Mouse (Mus musculus) lung, embryonic 16.5 days (tissue): ENCODE data around the gene Cel. TPM values are rescaled to one million over a fixed set of nuclear protein-coding genes. Genes with fewer than 3 reads are reported as not detected.
A peak's percentile ranks its signal among the peaks of the same experiment; 100 is the strongest.

ENCODE experiments used
- ATAC-seq: fragments of 200-750 bp; cut with Nextera tagmentation; 2 replicates; pipeline ENCODE4 v1.8.0; 2017; ENCODE audit warnings: low read depth, mild to moderate bottlenecking, moderate library complexity
- H3K27ac ChIP-seq: fragments of 300-500 bp; sonication (generic); 2 replicates; pipeline ENCODE4 v1.5.1; 2014; ENCODE audit warnings: mild to moderate bottlenecking, control low read depth, low read length
- H3K27me3 ChIP-seq: fragments of 300-500 bp; sonication (generic); 2 replicates; pipeline ENCODE4 v1.6.1; 2014; ENCODE audit warnings: low read depth, low read length, mixed read lengths; ENCODE audit not compliant: control insufficient read depth, insufficient read depth
- H3K36me3 ChIP-seq: fragments of 300-500 bp; sonication (generic); 2 replicates; pipeline ENCODE4 v1.6.1; 2014; ENCODE audit warnings: low read length; ENCODE audit not compliant: control insufficient read depth, insufficient read depth
- H3K4me1 ChIP-seq: fragments of 300-500 bp; sonication (generic); replicated peaks from 2 replicates; pipeline ENCODE4 v1.6.1; 2014; ENCODE audit warnings: low read length, mixed read lengths; ENCODE audit not compliant: control insufficient read depth, insufficient read depth
- H3K4me2 ChIP-seq: fragments of 300-500 bp; sonication (generic); 2 replicates; pipeline ENCODE4 v1.6.1; 2014; ENCODE audit warnings: low read depth, low read length, control low read depth
- H3K4me3 ChIP-seq: fragments of 300-500 bp; sonication (generic); 2 replicates; pipeline ENCODE4 v1.5.1; 2014; ENCODE audit warnings: mild to moderate bottlenecking, low read length, control low read depth
- H3K9ac ChIP-seq: fragments of 300-500 bp; sonication (generic); 2 replicates; pipeline ENCODE4 v1.6.1; 2014; ENCODE audit warnings: low read length, control low read depth
- H3K9me3 ChIP-seq: fragments of 300-500 bp; sonication (generic); 2 replicates; pipeline ENCODE4 v1.6.1; 2016; ENCODE audit warnings: low read length; ENCODE audit not compliant: control insufficient read depth
- WGBS: fragments of 180-500 bp; shearing (Covaris S2); extraction: QIAGEN DNeasy Blood & Tissue Kit; methylation state at CpG from one replicate; pipeline ENCODE4 v1.1.7; 2014; 5-methylcytosine and 5-hydroxymethylcytosine counted together
- polyA plus RNA-seq: library from polyadenylated mRNA; unstranded; fragments of >200 nt; fragmentation: Nextera tagmentation; extraction: Ambion mirVana; gene quantifications from 2 replicates; pipeline ENCODE4 v1.2.1, GENCODE M21; 2015

Cel gene
- polyA plus RNA-seq, 1 experiment from 2014 or later = 0.10 TPM

GRCm38 (mm10) chr2:28588574-28588973 lies 25.4 kb upstream of the Cel start:
- Histone ChIP-seq H3K4me2 (no peak overlapping the region), H3K27ac (no peak overlapping the region), H3K9ac (no peak overlapping the region), H3K36me3 (no peaks in the 10 kb centered on the region), H3K9me3 (no peaks in the 10 kb centered on the region), H3K4me3 (no peak overlapping the region), H3K4me1 (peaks cover 1% of the 10 kb centered on the region; the same call in 1 of the 2 replicates), H3K27me3 (no peaks in the 10 kb centered on the region)
- 29% methylated on average over 1 of the region's 1 CpGs for WGBS
- ATAC-seq = no peak

GRCm38 (mm10) chr2:28585730-28586129 lies 22.5 kb upstream of the Cel start:
- Histone ChIP-seq H3K4me3 (no peak overlapping the region), H3K27me3 (no peaks in the 10 kb centered on the region), H3K27ac (no peak overlapping the region), H3K4me1 (peaks cover 12% of the 10 kb centered on the region), H3K9me3 (no peaks in the 10 kb centered on the region), H3K4me2 (no peak overlapping the region), H3K36me3 (no peaks in the 10 kb centered on the region; the same call in 1 of the 2 replicates), H3K9ac (no peak overlapping the region)
- WGBS = 41% methylated on average over 2 of the region's 2 CpGs
- ATAC-seq = no peak

DNA sequence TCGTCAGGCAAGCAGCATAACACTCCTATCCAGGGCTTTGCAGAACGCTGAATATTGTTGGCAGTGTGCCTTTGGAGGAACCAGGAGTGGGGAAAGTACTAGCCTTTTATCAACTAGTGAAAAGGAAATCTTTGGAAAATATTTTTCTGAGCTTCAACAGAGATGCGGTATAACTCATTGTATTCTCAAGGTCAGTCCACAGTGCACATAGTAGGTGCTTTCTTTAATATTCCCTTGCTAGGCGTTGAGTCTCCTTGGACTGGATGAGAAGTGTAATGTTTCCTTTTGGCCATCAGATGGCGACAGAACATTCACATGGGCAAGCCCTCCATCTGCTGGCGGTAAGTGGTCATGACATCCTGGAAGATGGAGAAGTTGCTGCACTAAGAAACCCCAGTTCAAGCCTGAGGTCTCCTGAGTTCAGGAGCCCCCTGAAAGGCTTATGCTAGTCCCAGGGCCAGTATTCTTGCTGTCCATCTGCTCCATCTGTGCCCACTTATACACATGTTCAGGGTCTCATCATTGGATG lies 21.9 kb upstream of the Cel start:
- no peak overlapping the region for H3K27ac ChIP-seq
- ATAC-seq = no peak
- H3K36me3 ChIP-seq = no peaks in the 10 kb centered on the region; the same call in 1 of the 2 replicates
- no peaks in the 10 kb centered on the region for H3K9me3 ChIP-seq
- no peak overlapping the region for H3K4me2 ChIP-seq
- H3K27me3 ChIP-seq = no peaks in the 10 kb centered on the region
- H3K4me1 ChIP-seq = peaks cover 12% of the 10 kb centered on the region
- H3K4me3 ChIP-seq = no peak overlapping the region
- H3K9ac ChIP-seq = no peak overlapping the region
- 18% methylated on average over 6 of the region's 6 CpGs for WGBS

DNA sequence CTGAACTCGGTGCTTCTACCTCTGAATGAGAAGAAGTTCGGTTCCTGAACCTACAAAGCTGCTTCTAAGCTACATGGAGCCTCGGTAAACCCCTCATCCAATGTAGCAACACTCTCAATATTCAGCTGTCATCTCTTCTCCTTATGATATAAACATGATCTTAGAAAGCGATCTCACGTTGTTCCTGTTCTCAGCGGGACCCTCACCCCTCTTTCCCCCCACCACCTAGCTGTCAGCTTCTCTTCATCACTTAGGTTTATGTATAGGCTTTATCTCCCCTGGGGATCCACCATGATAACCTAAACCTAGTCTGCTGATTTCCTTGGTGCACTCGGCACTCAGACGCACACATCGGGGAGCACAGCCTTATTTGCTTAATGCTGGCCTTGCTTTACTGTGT lies 20.4 kb upstream of the Cel start, which contains the start of gene Gtf3c5:
Gene Gtf3c5 (minus strand): TSS at position 101 of the 400 bp plus-strand sequence.
- H3K9me3 ChIP-seq = no peaks in the 10 kb centered on the region
- H3K9ac ChIP-seq = peak within 1 kb of the TSS; percentile 78
- ATAC-seq = no peak
- H3K27me3 ChIP-seq = no peaks in the 10 kb centered on the region
- peak within 1 kb of the TSS; percentile 92 for H3K27ac ChIP-seq
- peaks cover 2% of the 10 kb centered on the region; the same call in 1 of the 2 replicates for H3K36me3 ChIP-seq
- peaks cover 12% of the 10 kb centered on the region for H3K4me1 ChIP-seq
- peak within 1 kb of the TSS; percentile 59 for H3K4me2 ChIP-seq
- WGBS = 62% methylated on average over 9 of the region's 9 CpGs
- H3K4me3 ChIP-seq = peak within 1 kb of the TSS; percentile 82

DNA sequence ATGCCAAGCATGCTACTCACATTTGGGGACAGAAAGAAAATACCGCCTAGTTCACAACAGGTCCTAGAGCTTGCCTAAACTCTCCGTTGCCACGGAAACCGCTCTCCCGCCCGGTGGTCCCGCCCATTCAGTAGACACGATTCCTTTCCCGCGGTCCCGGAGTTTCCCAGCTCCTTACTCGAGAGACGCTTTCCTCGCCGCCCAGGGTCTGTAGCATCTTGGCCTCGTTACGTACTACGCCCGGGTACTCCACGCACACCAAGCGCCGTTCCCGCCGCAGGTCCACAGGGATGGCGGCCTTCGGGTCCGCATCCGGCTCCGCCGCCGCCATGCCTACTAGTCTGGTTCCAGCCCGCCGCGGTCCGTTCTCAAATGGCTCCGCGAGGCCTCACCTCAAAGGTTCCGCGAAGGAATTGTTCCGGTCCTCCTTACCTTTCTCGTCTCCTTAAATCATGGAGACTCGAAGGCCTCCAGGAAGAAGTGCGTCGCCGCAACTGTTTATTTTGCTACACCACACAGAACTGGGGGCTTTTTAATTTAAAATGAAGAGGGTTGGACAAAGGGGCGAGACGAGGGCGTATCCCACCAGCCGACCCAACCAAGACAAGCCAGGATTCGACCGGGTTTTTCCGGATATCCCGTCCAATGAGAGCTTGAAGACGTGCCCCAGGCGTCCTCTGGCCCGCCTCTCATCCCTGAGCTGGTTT lies 19.6 kb upstream of the Cel start:
- WGBS = under 1% methylated on average over 56 of the region's 56 CpGs
- Histone ChIP-seq H3K27ac (peak overlapping the region; percentile 92), H3K36me3 (peaks cover 3% of the 10 kb centered on the region; the same call in 1 of the 2 replicates), H3K9me3 (no peaks in the 10 kb centered on the region), H3K4me2 (peak overlapping the region; percentile 59), H3K27me3 (no peaks in the 10 kb centered on the region), H3K9ac (peak overlapping the region; percentile 78), H3K4me1 (peaks cover 12% of the 10 kb centered on the region), H3K4me3 (peak overlapping the region; percentile 82)
- peak; percentile 96 for ATAC-seq

DNA sequence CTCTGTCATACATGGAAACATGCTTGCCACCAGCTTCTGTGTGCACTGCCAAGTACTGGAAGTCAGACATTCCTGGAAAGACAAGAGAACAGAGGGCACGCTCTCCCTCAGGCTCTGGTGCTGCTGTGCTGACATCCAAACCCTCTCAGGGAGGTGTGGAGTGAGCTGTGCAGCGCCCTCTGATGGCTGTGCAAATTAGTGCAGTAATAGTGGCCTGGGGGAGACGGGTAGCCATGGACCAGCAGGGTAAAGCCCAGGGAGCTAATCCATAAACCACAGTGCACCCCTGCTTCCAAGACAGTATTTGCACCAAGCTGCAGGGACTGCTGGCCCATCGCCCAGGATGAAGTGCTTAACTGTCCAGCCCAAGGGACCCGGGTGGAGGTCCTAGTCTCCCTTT lies 14.8 kb upstream of the Cel start:
- no peak overlapping the region for H3K27ac ChIP-seq
- whole genome bisulfite sequencing = 57% methylated on average over 5 of the region's 5 CpGs
- no peak overlapping the region for H3K4me3 ChIP-seq
- H3K36me3 ChIP-seq = peaks cover 21% of the 10 kb centered on the region
- H3K9ac ChIP-seq = no peak overlapping the region
- no peak for ATAC-seq
- no peak overlapping the region for H3K4me2 ChIP-seq
- peaks cover 7% of the 10 kb centered on the region; the same call in 1 of the 2 replicates for H3K4me1 ChIP-seq
- H3K9me3 ChIP-seq = no peaks in the 10 kb centered on the region
- no peaks in the 10 kb centered on the region for H3K27me3 ChIP-seq

DNA sequence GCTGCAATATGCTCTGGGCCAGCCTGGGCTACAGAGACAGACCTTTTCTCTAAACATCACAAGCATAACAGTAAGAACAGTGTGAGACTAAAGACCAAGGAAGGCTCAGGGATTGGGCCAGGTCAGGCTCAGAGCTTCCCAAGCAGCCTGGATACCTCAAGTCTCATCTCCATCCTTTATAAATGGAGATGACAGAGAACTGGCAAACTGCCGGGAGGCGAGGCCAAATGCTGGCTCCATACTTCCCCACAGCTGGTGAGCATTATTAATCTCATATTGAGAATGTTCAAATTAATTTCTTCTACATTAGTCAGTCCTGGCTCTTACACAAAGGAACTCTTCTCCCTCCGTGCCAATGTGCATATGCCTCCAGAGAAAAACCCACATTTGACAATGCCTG lies 13.6 kb upstream of the Cel start:
- Histone ChIP-seq H3K9me3 (no peaks in the 10 kb centered on the region), H3K4me2 (no peak overlapping the region), H3K27me3 (no peaks in the 10 kb centered on the region), H3K36me3 (peaks cover 33% of the 10 kb centered on the region), H3K4me1 (peaks cover 4% of the 10 kb centered on the region; the same call in 1 of the 2 replicates), H3K27ac (no peak overlapping the region), H3K9ac (no peak overlapping the region), H3K4me3 (no peak overlapping the region)
- WGBS = 70% methylated on average over 3 of the region's 3 CpGs
- ATAC-seq = peak; percentile 64

DNA sequence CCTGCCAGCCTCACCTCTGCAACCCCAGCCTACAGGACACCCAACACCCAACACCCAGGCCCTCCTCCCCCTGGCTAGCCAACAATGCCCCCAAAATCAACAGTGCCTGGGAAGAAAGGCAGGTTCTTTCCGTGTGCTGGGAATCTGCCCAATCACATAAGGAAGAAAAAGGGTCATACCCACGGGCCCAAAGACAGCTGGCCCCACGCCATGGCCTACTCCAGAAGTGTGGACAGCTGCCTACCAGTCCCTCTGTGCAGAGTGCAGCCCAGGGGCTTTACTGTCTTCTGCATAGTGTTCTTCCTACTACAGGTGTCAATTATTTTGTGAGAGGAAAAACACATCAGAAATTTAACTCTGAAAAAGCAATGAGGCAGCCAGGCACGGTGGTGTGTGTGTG lies 12.1 kb upstream of the Cel start:
- WGBS = 70% methylated on average over 4 of the region's 4 CpGs
- Histone ChIP-seq H3K9ac (no peak overlapping the region), H3K4me3 (no peak overlapping the region), H3K9me3 (no peaks in the 10 kb centered on the region), H3K36me3 (peaks cover 39% of the 10 kb centered on the region), H3K27me3 (no peaks in the 10 kb centered on the region), H3K4me1 (no peaks in the 10 kb centered on the region; the same call in 1 of the 2 replicates), H3K4me2 (no peak overlapping the region), H3K27ac (no peak overlapping the region)
- no peak for ATAC-seq

DNA sequence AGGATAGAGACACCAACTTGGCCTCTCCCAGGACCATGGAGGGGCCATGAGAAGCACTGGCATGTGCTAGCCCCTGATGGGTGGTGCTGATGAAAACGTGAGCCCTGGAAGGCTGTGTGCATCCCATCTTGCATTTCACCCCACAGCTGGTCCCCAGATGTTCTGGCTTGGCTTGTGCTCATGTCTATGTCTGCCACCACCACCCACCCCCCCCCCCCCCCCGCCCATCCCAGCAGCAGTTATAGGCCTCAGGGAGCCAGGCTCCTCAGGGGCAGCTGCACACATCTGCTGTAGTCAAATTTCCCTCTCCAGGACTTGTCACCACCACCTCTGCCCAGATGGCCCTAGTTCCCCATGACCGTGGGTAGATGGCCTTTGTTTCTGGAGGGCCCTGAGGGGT lies 6.7 kb upstream of the Cel start:
- Histone ChIP-seq H3K36me3 (peaks cover 61% of the 10 kb centered on the region), H3K27ac (no peak overlapping the region), H3K4me2 (no peak overlapping the region), H3K4me1 (no peaks in the 10 kb centered on the region; the same call in 1 of the 2 replicates), H3K27me3 (no peaks in the 10 kb centered on the region), H3K9me3 (no peaks in the 10 kb centered on the region), H3K9ac (no peak overlapping the region), H3K4me3 (no peak overlapping the region)
- WGBS = 55% methylated on average over 2 of the region's 3 CpGs
- peak; percentile 83 for ATAC-seq
